Mouse (Mus musculus) right cerebral cortex, adult 2 months (tissue): ENCODE measurements at regions not wholly inside any gene's neighbourhood (a gene's known extent, or its start where the extent isn't known, plus 50 kb on each side); places are given as distances from the start of the nearest gene placed in this dataset.
A peak's percentile ranks its signal among the peaks of the same experiment; 100 is the strongest.

Source experiments
- DNase-seq, 2 experiments: peaks; one replicate each; pipeline ENCODE4 v3.0.0; 2021 to 2022; ENCODE audit warnings: low spot score in 2 of 2

- DNase-seq = no peak
These were observed 72.9 kb downstream of the Manea start for GRCm38 (mm10) chr4:26273754-26274153.

GRCm38 (mm10) chr4:26259230-26260029 lies 87.3 kb downstream of the Manea start:
- DNase-seq = no peak

GRCm38 (mm10) chr4:26255889-26256288 lies 90.8 kb downstream of the Manea start:
- no peak for DNase-seq

DNA sequence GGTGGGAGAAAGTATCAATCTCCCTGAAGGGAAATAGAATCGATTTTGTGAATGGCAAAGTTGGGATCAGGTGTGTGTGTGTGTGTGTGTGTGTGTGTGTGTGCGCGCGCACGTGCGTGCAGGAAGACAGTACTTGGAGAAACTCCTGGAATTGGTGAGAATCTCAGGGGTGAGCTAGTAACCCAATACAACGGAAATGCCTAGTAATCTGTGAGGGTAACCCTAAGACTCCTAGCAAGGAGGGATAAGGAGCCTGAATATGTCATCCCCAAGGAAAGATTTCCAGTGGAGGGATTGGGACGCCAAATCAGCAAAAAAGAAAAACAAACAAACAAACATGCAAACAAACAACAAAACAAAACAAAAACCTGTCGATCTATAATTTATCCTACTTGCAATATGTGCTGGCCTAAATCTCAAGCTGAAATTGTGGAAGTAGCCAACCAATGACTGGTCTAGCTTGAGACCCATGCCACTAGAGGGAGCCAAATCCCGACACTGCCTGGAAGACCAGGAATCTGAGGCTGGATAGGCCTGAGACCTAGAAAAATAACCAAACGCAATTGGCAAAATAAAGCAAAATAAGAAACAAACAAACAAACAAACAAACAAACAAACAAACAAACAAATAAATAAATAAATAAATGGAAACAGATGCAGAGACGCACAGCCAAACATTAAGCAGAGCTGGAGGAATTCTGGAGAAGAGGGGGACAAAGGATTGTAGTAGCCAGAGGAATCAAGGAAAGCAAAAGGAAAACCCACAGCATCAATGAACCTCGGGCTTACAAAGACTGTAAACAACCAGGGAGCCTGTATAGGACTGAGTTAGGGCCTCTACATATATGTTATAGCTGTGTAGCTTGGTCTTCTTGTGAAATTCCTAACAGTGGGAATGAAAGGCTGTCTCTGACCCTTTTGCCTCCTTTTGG lies 98.5 kb downstream of the Manea start:
- DNase-seq = peak; percentile 52 to 70

DNA sequence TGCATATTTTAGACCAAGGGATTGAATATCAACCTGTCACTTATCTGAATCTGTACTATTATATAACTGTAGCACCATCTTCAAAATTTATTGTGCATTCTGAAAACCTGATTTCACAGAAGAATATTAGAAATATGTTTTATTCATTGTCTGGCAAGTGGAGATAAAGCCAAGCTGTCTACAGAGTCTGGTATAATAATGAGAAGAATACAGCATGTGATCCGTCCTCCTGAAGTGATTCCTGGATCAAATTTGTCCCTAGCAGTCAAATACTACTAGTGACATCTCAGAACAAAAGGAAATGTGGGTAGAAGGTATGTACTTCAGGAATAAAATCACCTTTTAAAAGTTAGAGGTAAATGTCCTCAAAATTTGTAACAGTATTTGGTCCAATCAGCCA lies 123.4 kb downstream of the Manea start:
- no peak for DNase-seq
